Mouse (Mus musculus): ENCODE results near the gene Trim9. TPM values are rescaled to one million over a fixed set of nuclear protein-coding genes. Genes with fewer than 3 reads are reported as not detected.

Trim9 gene
- total RNA-seq, 2 experiments from 2014 or later: 0.29 to 0.30 TPM

GRCm38 (mm10) chr12:70266494-70266931, 80.9 kb downstream of the Trim9 start:
- ATAC-seq (replicated peaks; ENCODE audit: poor library complexity): peak; percentile 45

GRCm38 (mm10) chr12:70263721-70264120, 83.7 kb downstream of the Trim9 start:
- no peak for ATAC-seq (replicated peaks; ENCODE audit: poor library complexity)

GRCm38 (mm10) chr12:70262271-70262953, 85.0 kb downstream of the Trim9 start:
- ATAC-seq (replicated peaks; ENCODE audit: poor library complexity): no peak

DNA sequence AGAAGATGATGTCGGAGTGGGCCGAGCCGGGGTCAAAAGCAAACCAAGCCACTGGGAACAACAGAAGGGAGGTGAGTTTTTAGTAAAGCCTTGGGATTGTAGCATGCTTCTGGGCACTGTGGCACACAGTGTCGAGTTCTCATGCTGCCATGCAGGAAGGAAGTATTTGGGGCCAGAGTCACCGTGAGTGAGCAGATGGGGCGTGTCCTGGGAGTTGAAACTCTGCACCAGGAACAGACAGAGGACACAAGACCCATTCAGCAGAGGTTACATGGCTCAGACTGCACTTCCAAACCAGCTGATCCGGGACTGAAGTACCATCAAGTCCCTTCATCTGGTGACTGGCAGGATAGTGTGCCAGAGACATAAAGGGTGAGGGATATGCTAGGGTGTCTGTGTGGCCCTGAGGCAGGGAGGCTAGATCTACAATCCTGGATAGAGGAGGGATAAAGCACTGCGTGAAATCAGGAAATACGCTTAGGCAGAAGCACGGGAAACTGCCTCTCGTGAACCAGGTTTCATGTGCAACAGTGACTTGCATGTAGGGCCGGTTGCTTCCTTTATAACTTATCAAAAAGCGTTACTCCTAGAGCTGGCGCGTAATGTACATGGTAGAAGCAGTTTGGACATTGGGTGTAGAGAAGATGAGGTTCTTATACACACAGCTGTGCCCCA, 96.1 kb downstream of the Trim9 start:
- peak; percentile 93 for ATAC-seq (replicated peaks; ENCODE audit: poor library complexity)

DNA sequence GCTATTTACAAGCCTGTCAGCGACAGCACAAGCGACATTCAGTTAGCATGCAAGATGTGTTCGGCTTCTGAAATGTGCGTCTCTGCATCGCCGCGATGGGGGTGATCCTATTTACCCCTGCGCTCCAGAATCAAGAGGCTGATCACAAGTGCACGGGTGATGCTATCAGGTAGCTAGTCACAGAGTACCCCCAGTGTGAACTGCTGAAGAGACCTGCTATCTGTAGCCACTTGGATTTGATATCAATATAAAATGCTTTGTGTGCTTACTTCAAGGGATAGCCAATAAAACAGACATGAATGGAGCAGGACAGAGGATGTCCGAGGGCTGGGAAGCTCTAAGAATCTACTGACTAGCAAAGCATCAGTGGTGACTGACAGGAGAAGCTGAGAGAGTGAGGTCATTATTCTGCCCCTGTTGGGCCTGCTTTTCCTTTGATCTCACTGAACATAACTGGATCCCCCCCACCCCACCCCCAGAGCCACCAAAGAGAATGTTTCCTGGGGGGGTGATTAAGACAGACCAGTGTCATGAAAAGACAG, 97.7 kb downstream of the Trim9 start:
- ATAC-seq (replicated peaks; ENCODE audit: poor library complexity): no peak

- ATAC-seq (replicated peaks; ENCODE audit: poor library complexity): no peak
Observed at GRCm38 (mm10) chr12:70247683-70248474, 99.5 kb downstream of the Trim9 start.

DNA sequence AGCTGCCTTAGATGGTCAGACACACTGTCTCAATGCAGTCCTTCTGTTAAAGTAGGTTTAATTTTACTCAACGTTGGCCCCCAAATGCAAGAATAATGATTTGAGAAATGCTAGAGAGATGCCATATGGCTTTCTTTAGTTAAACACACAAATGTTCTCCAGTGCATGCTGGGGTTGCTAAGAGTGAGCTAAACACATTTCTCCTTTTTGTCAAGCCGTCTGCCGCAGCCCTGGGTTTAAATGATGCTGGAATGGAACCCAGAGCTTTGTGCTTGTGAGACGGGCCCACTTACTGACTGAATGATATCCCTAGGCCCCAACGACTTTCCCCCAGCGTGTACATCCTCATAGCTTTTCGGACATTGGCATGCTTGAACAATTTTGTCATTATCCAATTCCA, 104.9 kb downstream of the Trim9 start:
- ATAC-seq (replicated peaks; ENCODE audit: poor library complexity): no peak

DNA sequence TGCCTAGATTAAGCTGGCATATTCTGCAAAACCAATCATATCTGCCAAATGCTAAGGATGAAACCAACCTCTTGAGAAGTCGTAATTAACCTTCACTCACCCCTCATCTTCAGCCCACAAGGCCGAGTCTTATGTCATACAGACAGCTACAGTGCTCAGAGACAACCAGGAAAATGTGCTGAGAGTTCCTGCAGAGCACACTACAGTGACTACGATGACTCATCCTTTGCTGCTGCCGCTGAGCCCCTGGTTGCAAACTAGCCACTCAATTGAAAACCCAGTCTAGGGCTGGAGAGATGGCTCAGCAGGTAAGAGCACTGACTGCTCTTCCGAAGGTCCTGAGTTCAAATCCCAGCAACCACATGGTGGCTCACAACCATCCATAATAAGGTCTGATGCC, 107.7 kb downstream of the Trim9 start:
- no peak for ATAC-seq (replicated peaks; ENCODE audit: poor library complexity)

DNA sequence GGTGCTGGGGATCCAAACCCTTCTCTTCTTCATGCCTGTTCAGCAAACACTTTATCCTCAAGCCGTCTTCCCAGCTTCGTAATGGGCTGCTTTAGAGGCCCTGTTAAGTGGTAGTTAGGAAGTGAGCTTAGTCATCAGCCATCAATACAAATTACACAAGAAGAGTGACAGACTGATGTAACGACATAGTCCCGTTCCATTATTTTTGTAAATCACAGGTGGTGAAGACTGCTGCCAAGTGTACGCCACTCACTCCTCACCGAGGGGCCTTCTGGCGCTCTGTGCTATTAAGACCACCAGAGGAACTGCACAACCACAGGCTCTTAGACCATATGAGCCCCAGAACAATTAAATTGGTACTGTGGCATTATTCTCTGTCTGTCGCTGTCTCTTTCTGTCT, 108.8 kb downstream of the Trim9 start:
- ATAC-seq (replicated peaks; ENCODE audit: poor library complexity): no peak

GRCm38 (mm10) chr12:70234938-70235484, 112.4 kb downstream of the Trim9 start:
- peak; percentile 62 for ATAC-seq (replicated peaks; ENCODE audit: poor library complexity)

DNA sequence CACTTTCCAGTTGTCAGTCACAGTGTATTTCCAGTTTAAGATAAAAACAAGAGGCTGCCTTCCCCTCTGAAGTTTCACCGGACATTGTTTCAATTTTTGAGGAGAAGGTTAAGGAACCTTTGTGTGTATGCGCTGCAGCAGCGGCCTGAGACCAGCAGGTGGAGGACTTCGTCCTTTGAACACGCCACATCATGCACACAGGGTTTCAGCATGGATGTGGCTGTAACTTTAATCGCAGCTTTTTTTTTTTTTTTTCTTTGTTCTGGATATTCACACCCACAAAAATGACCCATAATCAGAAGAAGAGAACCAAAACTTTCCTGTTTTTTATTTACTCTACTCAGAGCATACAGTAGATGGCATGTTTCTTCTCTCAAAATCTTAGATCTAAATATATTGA, 113.0 kb downstream of the Trim9 start:
- peak; percentile 77 for ATAC-seq (replicated peaks; ENCODE audit: poor library complexity)

GRCm38 (mm10) chr12:70233637-70234315, 113.6 kb downstream of the Trim9 start:
- peak; percentile 56 for ATAC-seq (replicated peaks; ENCODE audit: poor library complexity)

DNA sequence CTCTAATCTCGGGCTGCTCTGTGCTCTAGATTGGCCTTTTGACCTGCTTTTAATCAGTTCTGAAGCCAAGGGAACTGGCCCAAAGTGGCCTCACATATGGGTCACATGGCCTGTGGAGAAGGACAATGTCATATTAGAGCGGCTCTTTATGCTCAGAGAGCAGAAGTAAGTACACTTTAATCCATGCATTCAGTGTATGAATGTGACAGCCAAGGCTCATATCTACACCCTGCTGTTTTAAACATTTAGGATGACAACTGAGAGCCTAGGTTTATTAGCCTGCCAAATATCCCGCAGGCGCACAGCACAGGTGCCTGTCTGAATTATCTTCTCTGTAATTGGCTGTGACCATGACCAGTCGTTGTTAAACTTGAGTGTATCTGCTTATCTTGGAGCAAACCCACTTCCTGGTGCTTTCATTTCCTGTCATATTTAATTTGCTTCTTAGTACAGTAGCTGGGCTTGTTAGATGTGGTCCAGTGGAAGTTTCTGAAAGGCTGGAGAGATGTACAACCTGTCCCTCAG, 115.3 kb downstream of the Trim9 start:
- peak; percentile 37 for ATAC-seq (replicated peaks; ENCODE audit: poor library complexity)

DNA sequence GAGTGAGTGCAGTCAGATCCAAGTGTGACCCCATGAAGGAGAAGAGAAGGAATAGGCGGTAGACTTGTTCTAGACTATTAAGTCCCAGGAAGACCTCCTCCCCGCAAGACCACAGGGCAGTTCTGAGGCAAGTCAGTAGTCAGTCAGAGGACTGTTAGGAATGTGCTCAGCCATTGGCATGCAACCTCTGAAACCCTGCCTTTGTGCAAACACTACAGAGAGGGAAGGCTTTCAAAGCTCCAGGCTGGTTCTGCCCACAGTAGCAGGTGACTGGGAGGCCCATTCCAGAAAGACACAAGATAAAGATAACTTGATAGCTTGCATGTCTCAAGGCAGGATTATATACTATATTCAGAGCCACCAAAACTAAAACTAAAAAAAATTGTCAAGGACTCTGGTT, 116.1 kb downstream of the Trim9 start, which contains the start of gene Pygl:
Gene Pygl, minus strand, starts transcription at position 195 of the 400 bp plus-strand sequence.
- no peak for ATAC-seq (replicated peaks; ENCODE audit: poor library complexity)

- no peak for ATAC-seq (replicated peaks; ENCODE audit: poor library complexity)
Observed at GRCm38 (mm10) chr12:70228155-70228554, 119.3 kb downstream of the Trim9 start.

DNA sequence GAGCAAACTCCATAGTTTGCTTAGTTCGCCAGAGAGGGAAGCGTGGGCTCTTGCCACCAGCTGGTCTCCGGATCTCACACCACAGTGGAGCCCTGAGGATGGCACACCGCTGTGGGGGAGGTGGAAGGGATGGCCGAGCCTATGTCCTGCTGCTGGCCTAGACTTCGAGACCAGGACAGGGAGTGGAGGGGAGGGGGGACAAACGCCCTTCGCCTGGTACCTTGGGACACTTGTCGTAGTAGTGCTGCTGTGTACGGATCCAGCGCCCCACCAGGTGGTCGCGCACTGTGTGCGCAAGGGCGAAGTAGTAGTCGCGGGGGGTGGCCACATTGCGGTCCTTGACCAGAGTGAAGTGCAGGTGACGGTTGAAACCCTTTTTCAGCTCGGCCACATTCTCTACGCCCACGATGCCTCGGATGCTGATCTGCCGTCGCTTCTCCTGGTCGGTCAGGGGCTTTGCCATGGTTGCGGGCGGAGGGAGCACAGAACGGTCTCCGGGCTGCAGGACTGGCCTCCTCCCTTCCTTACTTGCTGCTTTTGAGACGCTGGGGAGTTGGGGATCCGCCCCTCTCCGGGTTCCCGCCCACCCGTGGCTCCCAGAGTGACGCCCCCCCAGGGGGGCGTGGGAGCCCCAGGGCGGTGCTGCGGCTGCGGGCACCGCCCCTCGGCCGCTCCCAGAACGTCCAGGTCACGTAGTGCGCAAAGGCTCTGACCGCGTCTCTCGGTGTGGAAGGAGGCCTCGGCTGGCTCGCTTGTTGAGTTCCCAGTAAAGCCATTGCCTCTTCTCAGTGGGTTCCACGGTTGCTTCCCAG, 120.1 kb downstream of the Trim9 start:
- ATAC-seq (replicated peaks; ENCODE audit: poor library complexity): peak; percentile 85

DNA sequence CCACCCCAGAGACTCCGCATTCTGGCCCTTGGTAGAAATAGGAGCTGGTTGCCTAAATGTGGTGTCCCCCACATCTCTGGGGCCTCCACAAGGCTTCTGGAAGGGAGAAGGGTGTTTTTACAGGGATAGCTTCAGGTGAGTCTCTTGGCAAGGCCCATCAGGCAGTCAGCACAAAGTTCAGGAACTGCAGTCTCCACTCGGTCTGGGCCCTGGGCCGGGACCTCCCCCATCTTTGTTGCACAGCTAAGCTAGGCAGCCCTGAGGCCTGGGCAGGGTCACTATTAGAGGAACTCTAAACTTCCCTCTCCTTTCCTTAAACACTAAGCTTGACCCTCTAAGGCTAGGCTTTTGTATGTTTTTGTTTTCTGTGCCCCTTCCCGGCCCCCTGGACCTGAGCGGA, 120.8 kb downstream of the Trim9 start:
- no peak; the same call in 1 of the 2 replicates for ATAC-seq (replicated peaks; ENCODE audit: poor library complexity)

DNA sequence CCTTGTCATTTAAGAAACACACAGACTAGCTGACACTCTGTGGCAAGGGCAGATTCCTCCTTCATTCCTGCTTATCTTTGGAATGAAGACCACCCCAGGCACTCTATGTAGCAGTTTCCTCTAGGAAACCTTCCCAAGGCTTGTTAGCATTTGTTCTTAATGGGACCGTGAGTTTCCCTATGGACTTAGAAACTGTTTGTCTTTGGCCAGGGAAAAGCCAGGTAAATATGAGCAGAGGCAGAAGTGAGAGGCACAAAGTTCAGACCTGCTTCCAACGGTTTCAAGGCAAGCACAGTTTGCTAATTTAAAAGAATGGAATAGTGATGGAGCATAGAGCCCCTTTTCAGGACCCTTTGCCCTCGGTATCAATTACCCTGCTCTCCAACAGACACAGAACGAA, 124.1 kb downstream of the Trim9 start:
- no peak for ATAC-seq (replicated peaks; ENCODE audit: poor library complexity)

DNA sequence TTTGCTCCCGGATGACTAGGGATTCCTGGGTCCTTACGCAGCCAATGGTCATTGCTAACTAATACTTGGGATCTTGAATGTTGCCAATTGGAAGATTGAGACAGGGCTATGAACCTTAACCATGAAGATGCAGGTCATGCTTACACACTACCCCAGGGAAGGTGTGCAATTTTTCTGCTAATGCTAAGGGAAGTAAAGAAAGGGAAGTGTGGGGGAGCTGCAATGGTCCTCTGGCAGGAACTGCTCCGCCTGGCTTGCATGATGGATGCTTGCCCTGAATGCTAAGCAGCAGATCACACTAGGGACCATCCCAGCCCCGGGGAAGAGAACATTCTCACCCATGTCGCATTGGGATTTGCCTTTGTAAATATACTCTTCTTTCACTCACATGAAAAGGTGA, 126.0 kb downstream of the Trim9 start:
- ATAC-seq (replicated peaks; ENCODE audit: poor library complexity): peak; percentile 40

Measured in megakaryocyte progenitor cell, adult 5-6 weeks (primary cell).